Mouse (Mus musculus): ENCODE results near the gene Glud1. TPM values are rescaled to one million over a fixed set of nuclear protein-coding genes. Genes with fewer than 3 reads are reported as not detected.

Glud1 gene
- 9.9 and 41.8 TPM in 2 replicates for polyA plus RNA-seq (2011; ENCODE audit: insufficient read depth, insufficient read length, low replicate concordance, missing spikeins)

DNA sequence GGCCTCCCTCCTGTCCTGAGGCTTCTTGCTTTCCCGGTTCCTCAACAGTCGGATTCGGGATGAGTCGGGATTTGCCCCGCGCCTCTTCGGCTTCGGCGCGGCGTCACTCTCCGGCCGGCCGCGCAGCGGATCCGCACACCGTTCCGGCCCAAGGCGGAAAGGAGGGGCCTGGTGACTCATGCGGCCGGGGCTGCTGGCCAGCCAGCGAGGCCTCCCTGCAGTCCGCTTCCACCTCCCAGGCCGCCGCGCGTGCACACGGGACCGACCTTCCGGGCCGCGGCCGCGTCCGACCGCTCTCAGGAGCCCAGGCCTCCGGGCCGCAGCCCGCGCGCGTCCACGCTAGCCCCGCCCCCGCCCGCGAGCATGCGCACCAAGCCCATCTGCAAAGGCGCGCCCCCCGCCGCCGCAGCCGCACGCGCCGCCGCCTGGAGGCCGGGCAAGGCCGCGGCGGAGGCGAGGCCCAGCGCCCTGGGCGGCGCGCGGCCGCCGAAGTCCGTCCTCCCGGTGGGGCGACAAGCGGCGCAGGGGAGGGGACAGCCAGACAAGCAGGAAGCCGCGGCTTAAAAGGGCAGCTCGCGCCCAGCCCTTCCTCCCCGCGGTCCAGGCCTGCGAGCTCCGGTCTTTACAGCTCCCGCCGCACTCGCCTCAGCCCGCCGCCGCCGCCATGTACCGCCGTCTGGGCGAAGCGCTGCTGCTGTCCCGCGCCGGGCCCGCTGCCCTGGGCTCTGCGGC lies at the start of gene Glud1, which contains the start of gene Shld2:
TSS of gene Glud1 (plus strand) at position 494 of the 732 bp plus-strand sequence.
TSS of gene Shld2 (minus strand) at position 260 of the 732 bp plus-strand sequence.
- no peak for TF ChIP-seq CTCF (IDR thresholded peaks at IDR 0.05; ENCODE audit: control insufficient read depth, insufficient read depth, low read length)
- TF ChIP-seq POLR2A (IDR thresholded peaks at IDR 0.05; ENCODE audit: borderline replicate concordance, control insufficient read depth, low read depth, low read length) = peak; percentile 72; the same call in 1 of the 2 replicates
- Histone ChIP-seq H3K4me1 (ENCODE audit: control insufficient read depth, insufficient read depth, low read length) (peaks cover 2% of the 10 kb centered on the region), H3K27ac (ENCODE audit: control insufficient read depth, insufficient read depth, low read depth, low read length, poor library complexity) (peak within 1 kb of the TSS; percentile 98), H3K4me3 (replicated peaks; ENCODE audit: control insufficient read depth, low read depth, low read length) (peak within 1 kb of the TSS; percentile 90)
- under 1% methylated on average over 97 of the region's 100 CpGs for WGBS

- TF ChIP-seq POLR2A (IDR thresholded peaks at IDR 0.05; ENCODE audit: borderline replicate concordance, control insufficient read depth, low read depth, low read length) = no peak
- TF ChIP-seq CTCF (IDR thresholded peaks at IDR 0.05; ENCODE audit: control insufficient read depth, insufficient read depth, low read length) = no peak
- Histone ChIP-seq H3K27ac (ENCODE audit: control insufficient read depth, insufficient read depth, low read depth, low read length, poor library complexity) (no peak overlapping the region), H3K4me3 (replicated peaks; ENCODE audit: control insufficient read depth, low read depth, low read length) (no peak overlapping the region), H3K4me1 (ENCODE audit: control insufficient read depth, insufficient read depth, low read length) (no peaks in the 10 kb centered on the region)
- WGBS = 82% methylated on average over 9 of the region's 9 CpGs
Observed at GRCm38 (mm10) chr14:34268046-34268445, 42.5 kb upstream of the Glud1 start.

GRCm38 (mm10) chr14:34273280-34273679 lies 37.2 kb upstream of the Glud1 start:
- Histone ChIP-seq H3K4me3 (replicated peaks; ENCODE audit: control insufficient read depth, low read depth, low read length) (no peak overlapping the region), H3K27ac (ENCODE audit: control insufficient read depth, insufficient read depth, low read depth, low read length, poor library complexity) (no peak overlapping the region), H3K4me1 (ENCODE audit: control insufficient read depth, insufficient read depth, low read length) (no peaks in the 10 kb centered on the region)
- no peak for TF ChIP-seq CTCF (IDR thresholded peaks at IDR 0.05; ENCODE audit: control insufficient read depth, insufficient read depth, low read length)
- no peak for TF ChIP-seq POLR2A (IDR thresholded peaks at IDR 0.05; ENCODE audit: borderline replicate concordance, control insufficient read depth, low read depth, low read length)
- WGBS = 58% methylated on average over 2 of the region's 2 CpGs

DNA sequence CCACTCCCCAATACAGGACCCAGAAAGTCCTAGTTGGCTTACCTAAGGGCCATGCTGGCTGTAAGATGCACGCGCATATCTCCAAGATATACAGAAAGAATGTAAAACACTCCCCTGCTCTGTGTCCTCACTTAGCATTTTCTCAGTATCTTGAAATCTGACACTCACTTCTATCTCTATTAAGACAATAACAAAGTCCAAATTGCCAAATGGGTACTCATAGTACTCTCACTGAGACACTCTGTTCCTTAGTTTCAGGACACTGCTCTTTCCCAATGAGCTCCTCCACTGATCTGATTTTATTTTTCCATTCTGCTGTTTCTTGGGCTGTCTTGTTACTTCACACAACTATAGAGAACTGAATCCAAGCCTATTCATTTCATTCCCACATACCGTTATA lies 36.4 kb upstream of the Glud1 start:
- Histone ChIP-seq H3K4me1 (ENCODE audit: control insufficient read depth, insufficient read depth, low read length) (no peaks in the 10 kb centered on the region), H3K27ac (ENCODE audit: control insufficient read depth, insufficient read depth, low read depth, low read length, poor library complexity) (no peak overlapping the region), H3K4me3 (replicated peaks; ENCODE audit: control insufficient read depth, low read depth, low read length) (no peak overlapping the region)
- WGBS = 91% methylated on average over 3 of the region's 3 CpGs
- TF ChIP-seq POLR2A (IDR thresholded peaks at IDR 0.05; ENCODE audit: borderline replicate concordance, control insufficient read depth, low read depth, low read length) (no peak), CTCF (IDR thresholded peaks at IDR 0.05; ENCODE audit: control insufficient read depth, insufficient read depth, low read length) (no peak)

GRCm38 (mm10) chr14:34275225-34275624 lies 35.3 kb upstream of the Glud1 start:
- no peaks in the 10 kb centered on the region for H3K4me1 ChIP-seq (ENCODE audit: control insufficient read depth, insufficient read depth, low read length)
- 80% methylated on average over 4 of the region's 4 CpGs for WGBS
- no peak overlapping the region for H3K4me3 ChIP-seq (replicated peaks; ENCODE audit: control insufficient read depth, low read depth, low read length)
- TF ChIP-seq POLR2A (IDR thresholded peaks at IDR 0.05; ENCODE audit: borderline replicate concordance, control insufficient read depth, low read depth, low read length) (no peak), CTCF (IDR thresholded peaks at IDR 0.05; ENCODE audit: control insufficient read depth, insufficient read depth, low read length) (no peak)
- no peak overlapping the region for H3K27ac ChIP-seq (ENCODE audit: control insufficient read depth, insufficient read depth, low read depth, low read length, poor library complexity)

- H3K4me3 ChIP-seq (replicated peaks; ENCODE audit: control insufficient read depth, low read depth, low read length) = no peak overlapping the region
- H3K4me1 ChIP-seq (ENCODE audit: control insufficient read depth, insufficient read depth, low read length) = no peaks in the 10 kb centered on the region
- TF ChIP-seq CTCF (IDR thresholded peaks at IDR 0.05; ENCODE audit: control insufficient read depth, insufficient read depth, low read length) (no peak), POLR2A (IDR thresholded peaks at IDR 0.05; ENCODE audit: borderline replicate concordance, control insufficient read depth, low read depth, low read length) (no peak)
- WGBS = 61% methylated on average over 4 of the region's 4 CpGs
- H3K27ac ChIP-seq (ENCODE audit: control insufficient read depth, insufficient read depth, low read depth, low read length, poor library complexity) = no peak overlapping the region
Observed at GRCm38 (mm10) chr14:34279726-34280125, 30.8 kb upstream of the Glud1 start.

DNA sequence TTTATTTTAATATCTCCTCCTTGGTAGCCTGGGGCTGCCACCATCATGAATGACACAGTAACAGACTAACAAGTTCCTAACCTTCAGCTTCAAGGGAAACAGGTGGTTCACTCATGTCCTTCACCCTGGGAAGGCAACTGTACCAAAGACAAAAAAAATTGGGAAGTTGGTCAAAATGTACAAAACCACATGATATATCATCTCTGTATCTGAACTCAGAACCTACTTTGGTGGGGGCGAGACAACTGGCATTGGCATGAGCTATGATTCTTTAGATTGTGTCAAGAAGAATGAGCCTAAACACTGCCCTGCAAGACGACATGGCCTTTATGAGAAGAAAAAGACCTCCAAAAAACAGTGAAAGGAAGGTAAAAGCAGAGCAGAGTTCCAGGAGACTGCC lies 29.7 kb upstream of the Glud1 start:
- TF ChIP-seq POLR2A (IDR thresholded peaks at IDR 0.05; ENCODE audit: borderline replicate concordance, control insufficient read depth, low read depth, low read length) (no peak), CTCF (IDR thresholded peaks at IDR 0.05; ENCODE audit: control insufficient read depth, insufficient read depth, low read length) (no peak)
- no peak overlapping the region for H3K4me3 ChIP-seq (replicated peaks; ENCODE audit: control insufficient read depth, low read depth, low read length)
- WGBS = 20% methylated on average over 2 of the region's 2 CpGs
- no peak overlapping the region for H3K27ac ChIP-seq (ENCODE audit: control insufficient read depth, insufficient read depth, low read depth, low read length, poor library complexity)
- H3K4me1 ChIP-seq (ENCODE audit: control insufficient read depth, insufficient read depth, low read length) = no peaks in the 10 kb centered on the region

- WGBS = 82% methylated on average over 5 of the region's 5 CpGs
- Histone ChIP-seq H3K4me1 (ENCODE audit: control insufficient read depth, insufficient read depth, low read length) (no peaks in the 10 kb centered on the region), H3K4me3 (replicated peaks; ENCODE audit: control insufficient read depth, low read depth, low read length) (no peak overlapping the region), H3K27ac (ENCODE audit: control insufficient read depth, insufficient read depth, low read depth, low read length, poor library complexity) (no peak overlapping the region)
- TF ChIP-seq CTCF (IDR thresholded peaks at IDR 0.05; ENCODE audit: control insufficient read depth, insufficient read depth, low read length) = no peak
- no peak for TF ChIP-seq POLR2A (IDR thresholded peaks at IDR 0.05; ENCODE audit: borderline replicate concordance, control insufficient read depth, low read depth, low read length)
Observed at GRCm38 (mm10) chr14:34281736-34282269, 28.7 kb upstream of the Glud1 start.

All from bone marrow, adult 2 months (tissue).